11 mouse cellular contexts compared by ENCODE assay signal in the genomic region with DNA sequence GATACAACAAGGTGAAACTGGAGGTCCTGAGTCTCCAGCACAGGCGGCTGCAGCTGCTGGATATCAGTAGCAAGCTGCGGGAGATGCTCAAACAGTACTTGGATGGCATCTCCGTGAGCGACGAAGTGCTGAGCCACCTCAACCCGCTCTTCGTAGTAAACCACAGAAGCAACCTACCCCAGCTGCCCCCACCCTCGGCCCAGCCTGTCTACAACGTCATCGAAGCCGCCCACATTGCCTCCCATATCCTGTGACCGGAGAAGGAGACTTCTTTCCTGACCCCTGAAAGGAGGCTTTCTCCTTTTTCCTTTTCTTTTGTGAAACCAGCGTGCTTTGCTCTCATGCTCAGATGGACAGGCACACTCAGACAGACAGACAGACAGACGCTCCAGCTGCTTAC. TPM values are rescaled to one million over a fixed set of nuclear protein-coding genes. Genes with fewer than 3 reads are reported as not detected.
DNase-seq lines count a peak whose midpoint lies in the region; ATAC-seq and TF ChIP-seq lines count a peak whose summit lies in the region.
"Had no signal": no experiment of that assay in that cellular context is flagged by ENCODE, and none has a peak within 500 bp of the region (broad histone marks: within the 10 kb centered on the region; RNA-seq: fewer than 3 reads in every experiment).

No protein-coding gene starts in this region.

- H3K27ac ChIP-seq in heart, embryonic 15.5 days: no peak overlapping the region
- no peak overlapping the region for H3K27ac ChIP-seq in heart, embryonic 10.5 days
- H3K27ac ChIP-seq: intestine, embryonic 15.5 days; limb, embryonic 13.5 days had no signal

- H3K9ac ChIP-seq in heart, embryonic 15.5 days: no peak overlapping the region
- H3K9ac ChIP-seq: intestine, embryonic 15.5 days; limb, embryonic 13.5 days had no signal

- no peak overlapping the region for H3K4me3 ChIP-seq in heart, embryonic 15.5 days
- H3K4me3 ChIP-seq in heart, embryonic 10.5 days: no peak overlapping the region
- peak overlapping the region; percentile 64 for H3K4me3 ChIP-seq in E14TG2a.4 (replicated peaks; ENCODE audit: low read length)
- H3K4me3 ChIP-seq: intestine, embryonic 15.5 days; limb, embryonic 13.5 days had no signal

- intact Hi-C loops in heart, postnatal 10 days (cut with DNase I): no loop called here

- H3K36me3 ChIP-seq in heart, embryonic 15.5 days: no peaks in the 10 kb centered on the region
- no peaks in the 10 kb centered on the region for H3K36me3 ChIP-seq in heart, embryonic 10.5 days
- H3K36me3 ChIP-seq in E14TG2a.4 (ENCODE audit: insufficient read depth, low read length): no peaks in the 10 kb centered on the region
- H3K36me3 ChIP-seq: intestine, embryonic 15.5 days; limb, embryonic 13.5 days had no signal

- peak overlapping the region; percentile 28 for H3K4me2 ChIP-seq in heart, embryonic 15.5 days
- H3K4me2 ChIP-seq: intestine, embryonic 15.5 days; limb, embryonic 13.5 days had no signal

- peaks cover 13% of the 10 kb centered on the region for H3K27me3 ChIP-seq in heart, embryonic 15.5 days
- H3K27me3 ChIP-seq in heart, embryonic 10.5 days (ENCODE audit: insufficient read depth, poor library complexity, severe bottlenecking): peaks cover 37% of the 10 kb centered on the region; the same call in 1 of the 2 replicates
- peaks cover 50% of the 10 kb centered on the region for H3K27me3 ChIP-seq in E14TG2a.4 (ENCODE audit: insufficient read depth, low read length)

- no peak for TF ChIP-seq CTCF in E14TG2a.4 (conservative IDR thresholded peaks at IDR 0.05; ENCODE audit: low read length)

- peaks cover 21% of the 10 kb centered on the region for H3K4me1 ChIP-seq in heart, embryonic 15.5 days (replicated peaks)
- H3K4me1 ChIP-seq in heart, embryonic 10.5 days: peaks cover 38% of the 10 kb centered on the region
- peaks cover 63% of the 10 kb centered on the region for H3K4me1 ChIP-seq in E14TG2a.4 (replicated peaks; ENCODE audit: low read depth, low read length)

- WGBS in heart, embryonic 15.5 days: 44% methylated on average over 14 of the region's 14 CpGs
- 52% methylated on average over 14 of the region's 14 CpGs for WGBS in heart, embryonic 10.5 days

- no peak for ATAC-seq in heart, embryonic 15.5 days (replicated peaks; ENCODE audit: insufficient number of reproducible peaks, insufficient read depth, low FRiP score, low read depth)
- ATAC-seq in megakaryocyte, adult 5-6 weeks (ENCODE audit: poor library complexity, severe bottlenecking): peak; percentile 45; the same call in 1 of the 2 replicates
- ATAC-seq: intestine, embryonic 15.5 days had no signal

- no peak for DNase-seq in heart, embryonic 10.5 days (ENCODE audit: low spot score)
- peak; percentile 23 to 35 for DNase-seq in heart, postnatal 10 days
- no peak for DNase-seq in cerebellum, postnatal 10 days
- no peak for DNase-seq in urinary bladder, postnatal 25 days (ENCODE audit: low spot score)
- DNase-seq: midbrain, embryonic 14.5 days had no signal

- H3K9me3 ChIP-seq in heart, embryonic 15.5 days (replicated peaks): no peaks in the 10 kb centered on the region
- H3K9me3 ChIP-seq in heart, embryonic 10.5 days: no peaks in the 10 kb centered on the region
- no peaks in the 10 kb centered on the region for H3K9me3 ChIP-seq in E14TG2a.4 (ENCODE audit: low read length)
- H3K9me3 ChIP-seq: intestine, embryonic 15.5 days; limb, embryonic 13.5 days had no signal

RNA-seq across cellular contexts. Expression of a gene that starts 5.1 kb away (rescaled TPM):
- polyA plus RNA-seq in heart, embryonic 15.5 days (2015; fragmentation: Nextera tagmentation; extraction: Ambion mirVana): 20.9 and 26.6 TPM in 2 replicates
- polyA plus RNA-seq in heart, embryonic 10.5 days (2016; fragmentation: Nextera tagmentation; extraction: Ambion mirVana): 20.5 and 40.8 TPM in 2 replicates
- 10 to 100 TPM in 1 of 2 experiments, 1 to 10 TPM in 1; 8.1 to 10.2 TPM for total RNA-seq in heart, postnatal 10 days (2021)
- total RNA-seq in megakaryocyte, adult 5-6 weeks (2015): 0.40 TPM in 1 of 2 replicates, not detected in the other
- 0.33 and 1.4 TPM in 2 replicates for total RNA-seq in megakaryocyte, adult 5-6 weeks (2017)

RNA-seq across cellular contexts. Expression of a gene that starts 14.8 kb away (rescaled TPM):
- polyA plus RNA-seq in heart, embryonic 15.5 days (2015; fragmentation: Nextera tagmentation; extraction: Ambion mirVana): 0.87 and 1.0 TPM in 2 replicates
- 0.44 and 0.46 TPM in 2 replicates for polyA plus RNA-seq in heart, embryonic 10.5 days (2016; fragmentation: Nextera tagmentation; extraction: Ambion mirVana)
- total RNA-seq in heart, postnatal 10 days (2021): under 1 TPM; 0.12 to 0.41 TPM
- not detected in 2 replicates for total RNA-seq in megakaryocyte, adult 5-6 weeks (2015)
- not detected in 2 replicates for total RNA-seq in megakaryocyte, adult 5-6 weeks (2017)

RNA-seq across cellular contexts. Expression of a gene that starts 40.2 kb away (rescaled TPM):
- 29.5 and 41.5 TPM in 2 replicates for polyA plus RNA-seq in heart, embryonic 15.5 days (2015; fragmentation: Nextera tagmentation; extraction: Ambion mirVana)
- 41.7 and 42.7 TPM in 2 replicates for polyA plus RNA-seq in heart, embryonic 10.5 days (2016; fragmentation: Nextera tagmentation; extraction: Ambion mirVana)
- 10 to 100 TPM; 36.3 to 40.1 TPM for total RNA-seq in heart, postnatal 10 days (2021)
- total RNA-seq in megakaryocyte, adult 5-6 weeks (2015): 28.3 and 35.9 TPM in 2 replicates
- total RNA-seq in megakaryocyte, adult 5-6 weeks (2017): 33.8 and 37.8 TPM in 2 replicates

RNA-seq across cellular contexts. Expression of a gene that starts 45.6 kb away (rescaled TPM):
- 1.1 and 1.2 TPM in 2 replicates for polyA plus RNA-seq in heart, embryonic 15.5 days (2015; fragmentation: Nextera tagmentation; extraction: Ambion mirVana)
- polyA plus RNA-seq in heart, embryonic 10.5 days (2016; fragmentation: Nextera tagmentation; extraction: Ambion mirVana): 1.7 and 2.8 TPM in 2 replicates
- 1 to 10 TPM in 1 of 2 experiments, under 1 TPM in 1; 0.84 to 1.9 TPM for total RNA-seq in heart, postnatal 10 days (2021)
- 0.73 and 1.6 TPM in 2 replicates for total RNA-seq in megakaryocyte, adult 5-6 weeks (2015)
- 2.9 and 4.3 TPM in 2 replicates for total RNA-seq in megakaryocyte, adult 5-6 weeks (2017)

RNA-seq across cellular contexts. Expression of a gene that starts 55.1 kb away (rescaled TPM):
- polyA plus RNA-seq in heart, embryonic 15.5 days (2015; fragmentation: Nextera tagmentation; extraction: Ambion mirVana): 0.46 TPM in 1 of 2 replicates, not detected in the other
- 0.09 TPM in 1 of 2 replicates, not detected in the other for polyA plus RNA-seq in heart, embryonic 10.5 days (2016; fragmentation: Nextera tagmentation; extraction: Ambion mirVana)
- total RNA-seq in heart, postnatal 10 days (2021): under 1 TPM; 0.43 to 0.67 TPM
- 0.04 and 0.34 TPM in 2 replicates for total RNA-seq in megakaryocyte, adult 5-6 weeks (2015)
- total RNA-seq in megakaryocyte, adult 5-6 weeks (2017): not detected in 2 replicates
- polyA plus RNA-seq: intestine, embryonic 15.5 days; midbrain, embryonic 14.5 days; stomach, embryonic 14.5 days had no signal

Comparison
In these comparisons a context has a peak if more than half of its experiments do, and no peak if none do; other contexts are left out.
1. DNase-seq: peak in heart, postnatal 10 days (2 of 2); none in heart, embryonic 10.5 days (single experiment), cerebellum, postnatal 10 days (0 of 2) and urinary bladder, postnatal 25 days (single experiment).